Mouse (Mus musculus) brain, embryonic 14.5 days (tissue): ENCODE data around the gene Tgfb3. TPM values are rescaled to one million over a fixed set of nuclear protein-coding genes. Genes with fewer than 3 reads are reported as not detected.

Source experiments
- DNase-seq: peaks from one replicate; pipeline ENCODE4 v3.0.0-alpha.2; 2011; ENCODE audit warnings: low read depth
- CTCF ChIP-seq: fragments of 200-500 bp; IDR thresholded peaks from 2 replicates; pipeline ENCODE4 v1.5.1; 2012; ENCODE audit warnings: inconsistent platforms, mild to moderate bottlenecking, moderate library complexity, borderline replicate concordance; ENCODE audit not compliant: insufficient read depth, insufficient read length; ENCODE audit errors: extremely low read depth
- POLR2A ChIP-seq: fragments of 200-500 bp; IDR thresholded peaks from 2 replicates; pipeline ENCODE4 v1.6.1; 2012; ENCODE audit warnings: mild to moderate bottlenecking, inconsistent platforms, borderline replicate concordance; ENCODE audit not compliant: poor library complexity, insufficient read depth, insufficient read length, severe bottlenecking; ENCODE audit errors: extremely low read depth
- polyA plus RNA-seq: library from polyadenylated mRNA; depleted of rRNA; stranded (reverse); fragments of >200 nt; gene quantifications from 2 replicates; pipeline ENCODE4 v1.2.3, GENCODE M21; 2012; rRNA removed

Tgfb3 gene
- polyA plus RNA-seq, 1 experiment = 6.6 TPM

DNA sequence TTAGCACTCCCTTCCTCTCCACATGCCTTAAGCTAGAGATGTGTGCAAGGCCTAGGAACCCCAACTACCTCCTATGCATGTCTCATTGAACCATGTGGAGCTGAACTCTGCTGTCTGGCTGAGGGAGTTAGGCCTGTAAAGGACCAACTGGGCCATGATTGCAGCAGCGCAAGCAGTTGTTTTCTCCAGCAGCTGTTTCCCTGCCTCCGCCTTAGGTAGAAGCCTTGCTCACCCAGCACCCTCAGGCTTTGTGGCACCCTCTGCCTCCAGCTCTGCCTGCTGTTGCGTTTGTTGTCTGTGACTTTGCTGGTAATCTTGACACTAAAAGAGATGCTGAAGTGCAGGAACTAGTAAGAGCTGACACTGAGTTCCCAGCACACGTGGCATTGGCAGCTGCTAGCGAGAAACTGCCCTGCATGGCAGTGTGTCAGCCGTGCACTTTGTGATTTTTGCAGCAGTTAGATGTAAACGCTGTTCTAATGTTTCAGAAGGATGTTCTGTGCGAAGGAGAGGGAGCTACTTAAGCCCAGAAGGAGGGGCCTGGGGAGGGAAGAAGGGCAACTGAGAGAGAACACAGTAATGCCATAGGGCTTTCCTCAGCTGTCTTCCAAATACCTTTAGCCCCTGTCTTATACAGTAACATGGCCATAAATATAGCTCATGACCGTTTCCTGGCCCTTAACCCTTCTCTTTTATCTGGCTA lies 56.4 kb downstream of the Tgfb3 start:
- no peak for TF ChIP-seq POLR2A
- no peak for TF ChIP-seq CTCF
- DNase-seq = no peak

DNA sequence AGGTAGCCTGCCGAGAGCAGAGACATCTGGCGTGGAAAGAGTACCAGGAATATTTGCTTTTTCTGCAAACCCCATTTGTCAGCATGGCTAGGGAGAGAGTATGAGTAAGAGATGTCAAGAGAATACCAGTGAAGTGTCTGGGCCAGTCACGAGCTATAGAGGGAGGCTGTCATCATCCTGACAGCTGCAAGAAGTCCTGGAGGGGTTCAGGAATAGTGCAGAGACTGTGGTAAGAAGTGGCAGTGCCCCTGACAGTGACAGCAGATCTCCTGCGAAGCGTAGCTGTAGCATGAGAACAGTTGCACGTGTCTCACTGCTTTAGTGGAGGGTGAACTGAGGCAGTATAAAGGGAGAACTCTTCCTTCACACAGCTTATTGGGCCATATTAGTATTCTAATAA lies 57.3 kb downstream of the Tgfb3 start:
- DNase-seq = no peak
- TF ChIP-seq POLR2A = no peak
- TF ChIP-seq CTCF = no peak

- TF ChIP-seq POLR2A (no peak), CTCF (no peak)
- no peak for DNase-seq
These were observed 61.5 kb downstream of the Tgfb3 start for GRCm38 (mm10) chr12:86017360-86017759.

GRCm38 (mm10) chr12:86015114-86015513 lies 63.7 kb downstream of the Tgfb3 start:
- no peak for DNase-seq

DNA sequence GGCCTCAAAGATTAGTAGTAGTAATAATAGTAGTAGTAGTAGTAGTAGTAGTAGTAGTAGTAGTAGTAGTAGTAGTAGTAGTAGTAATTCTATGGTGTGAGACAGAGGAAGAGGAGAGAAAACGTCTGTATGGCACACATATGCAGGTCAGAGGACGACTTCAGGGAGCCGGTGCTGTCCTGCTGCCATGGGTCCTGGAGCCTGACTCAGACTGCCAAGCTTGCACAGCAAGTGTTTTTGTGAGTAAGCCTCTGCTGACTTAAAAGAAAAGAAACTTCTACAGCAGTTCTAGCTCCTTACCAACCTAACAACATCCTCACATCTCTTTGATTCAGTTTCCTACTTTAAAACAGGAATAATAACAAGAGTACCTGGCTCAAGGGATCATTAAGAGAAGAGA lies 64.2 kb downstream of the Tgfb3 start:
- no peak for TF ChIP-seq CTCF
- no peak for TF ChIP-seq POLR2A
- DNase-seq = no peak

More at GRCm38 (mm10) chr12:86015114-86015513, 63.7 kb downstream of the Tgfb3 start:
- TF ChIP-seq CTCF (no peak), POLR2A (no peak)

GRCm38 (mm10) chr12:86014174-86014573 lies 64.7 kb downstream of the Tgfb3 start:
- DNase-seq = no peak
- no peak for TF ChIP-seq CTCF
- no peak for TF ChIP-seq POLR2A

GRCm38 (mm10) chr12:86012195-86012594 lies 66.6 kb downstream of the Tgfb3 start:
- TF ChIP-seq CTCF (no peak), POLR2A (no peak)
- no peak for DNase-seq

DNA sequence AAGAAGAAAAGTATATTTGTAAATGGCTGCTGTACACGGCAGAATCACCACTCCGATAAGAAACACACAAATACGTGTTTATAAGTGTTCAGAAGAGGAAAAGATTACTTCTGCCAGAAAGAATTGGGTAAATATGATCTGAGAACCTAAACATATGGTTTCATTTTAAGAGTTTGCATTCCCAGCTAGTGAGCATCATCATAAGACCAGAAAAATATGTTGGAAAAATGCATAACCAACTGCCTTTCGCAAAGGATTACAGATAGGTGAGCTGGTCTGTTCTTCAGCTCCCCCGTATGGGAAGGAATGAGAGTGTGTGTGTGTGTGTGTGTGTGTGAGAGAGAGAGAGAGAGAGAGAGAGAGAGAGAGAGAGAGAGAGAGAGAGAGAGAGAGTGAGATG lies 68.2 kb downstream of the Tgfb3 start:
- no peak for DNase-seq
- no peak for TF ChIP-seq POLR2A
- TF ChIP-seq CTCF = no peak

- no peak for DNase-seq
- TF ChIP-seq POLR2A = no peak
- TF ChIP-seq CTCF = no peak
These were observed 71.5 kb downstream of the Tgfb3 start for GRCm38 (mm10) chr12:86007377-86007776.

Other genes starting within 250 kb of the Tgfb3 start
- gene Ift43, start 3.5 kb upstream of the Tgfb3 start, polyA plus RNA-seq = 37.5 and 46.5 TPM in 2 replicates
- 24.3 and 26.3 TPM in 2 replicates for gene Gpatch2l, start 162.8 kb upstream of the Tgfb3 start, polyA plus RNA-seq